Mouse (Mus musculus) lung, embryonic 15.5 days (tissue): ENCODE measurements at regions not wholly inside any gene's neighbourhood (a gene's known extent, or its start where the extent isn't known, plus 50 kb on each side); places are given as distances from the start of the nearest gene placed in this dataset.

ENCODE experiments used
- ATAC-seq: fragments of 200-750 bp; cut with Nextera tagmentation; 2 replicates; pipeline ENCODE4 v1.8.0; 2017; ENCODE audit warnings: moderate number of reproducible peaks, borderline replicate concordance; ENCODE audit not compliant: low FRiP score, low TSS enrichment; ENCODE audit errors: extremely low read depth
- H3K27ac ChIP-seq: fragments of 300-500 bp; sonication (generic); 2 replicates; pipeline ENCODE4 v1.5.1; 2015; ENCODE audit warnings: moderate library complexity, mild to moderate bottlenecking, inconsistent platforms
- H3K27me3 ChIP-seq: fragments of 300-500 bp; sonication (generic); 2 replicates; pipeline ENCODE4 v1.6.1; 2015; ENCODE audit warnings: inconsistent platforms
- H3K36me3 ChIP-seq: fragments of 300-500 bp; sonication (generic); 2 replicates; pipeline ENCODE4 v1.6.1; 2015; ENCODE audit warnings: inconsistent platforms
- H3K4me1 ChIP-seq: fragments of 300-500 bp; sonication (generic); 2 replicates; pipeline ENCODE4 v1.6.1; 2015; ENCODE audit warnings: inconsistent platforms
- H3K4me2 ChIP-seq: fragments of 300-500 bp; sonication (generic); 2 replicates; pipeline ENCODE4 v1.6.1; 2015; ENCODE audit warnings: inconsistent platforms, mild to moderate bottlenecking, moderate library complexity
- H3K4me3 ChIP-seq: fragments of 300-500 bp; sonication (generic); 2 replicates; pipeline ENCODE4 v1.5.1; 2015; ENCODE audit warnings: mild to moderate bottlenecking, inconsistent platforms
- H3K9ac ChIP-seq: fragments of 300-500 bp; sonication (generic); 2 replicates; pipeline ENCODE4 v1.6.1; 2015; ENCODE audit warnings: inconsistent platforms
- H3K9me3 ChIP-seq: fragments of 300-500 bp; sonication (generic); 2 replicates; pipeline ENCODE4 v1.6.1; 2016; ENCODE audit warnings: inconsistent platforms
- WGBS: fragments of 180-500 bp; shearing (Covaris S2); methylation state at CpG from one replicate; pipeline ENCODE4 v1.1.7; 2015; 5-methylcytosine and 5-hydroxymethylcytosine counted together

DNA sequence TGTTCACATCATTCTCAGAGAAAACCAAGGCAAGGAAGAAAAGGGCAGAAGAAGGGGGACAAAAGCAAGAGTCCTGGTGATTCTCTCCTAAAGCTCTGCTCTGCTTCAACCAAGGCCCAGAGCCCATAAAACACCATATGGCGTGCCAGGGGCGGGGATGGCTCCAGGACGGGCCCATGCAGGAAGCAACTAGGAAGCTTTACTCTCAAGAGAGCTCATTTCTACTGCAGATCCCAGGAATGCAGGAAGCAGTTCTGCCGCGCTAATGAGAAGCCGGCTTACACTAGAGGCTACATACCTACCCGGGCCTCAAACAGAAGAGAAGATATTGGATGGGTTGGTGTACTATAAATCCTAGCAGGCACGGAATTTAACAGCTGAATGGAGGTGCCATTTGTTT lies 414.9 kb downstream of the Tns3 start:
- H3K9ac ChIP-seq, result no peak overlapping the region
- no peak overlapping the region for H3K4me2 ChIP-seq
- no peaks in the 10 kb centered on the region for H3K27me3 ChIP-seq
- no peak overlapping the region for H3K27ac ChIP-seq
- no peak overlapping the region for H3K4me3 ChIP-seq
- no peaks in the 10 kb centered on the region for H3K36me3 ChIP-seq
- WGBS, result 61% methylated on average over 8 of the region's 8 CpGs
- H3K9me3 ChIP-seq, result no peaks in the 10 kb centered on the region
- ATAC-seq, result no peak
- H3K4me1 ChIP-seq, result no peaks in the 10 kb centered on the region

GRCm38 (mm10) chr11:8247535-8247934 lies 416.8 kb downstream of the Tns3 start:
- H3K27ac ChIP-seq, result no peak overlapping the region
- no peaks in the 10 kb centered on the region for H3K9me3 ChIP-seq
- WGBS, result 7% methylated on average over 5 of the region's 5 CpGs
- ATAC-seq, result no peak
- H3K4me2 ChIP-seq, result no peak overlapping the region
- no peaks in the 10 kb centered on the region for H3K36me3 ChIP-seq
- H3K4me3 ChIP-seq, result no peak overlapping the region
- H3K9ac ChIP-seq, result no peak overlapping the region
- no peaks in the 10 kb centered on the region for H3K4me1 ChIP-seq
- H3K27me3 ChIP-seq, result no peaks in the 10 kb centered on the region

GRCm38 (mm10) chr11:8247024-8247423 lies 417.3 kb downstream of the Tns3 start:
- no peaks in the 10 kb centered on the region for H3K4me1 ChIP-seq
- no peaks in the 10 kb centered on the region for H3K9me3 ChIP-seq
- no peak overlapping the region for H3K4me2 ChIP-seq
- ATAC-seq, result no peak
- H3K27me3 ChIP-seq, result no peaks in the 10 kb centered on the region
- WGBS, result 72% methylated on average over 2 of the region's 2 CpGs
- no peak overlapping the region for H3K9ac ChIP-seq
- H3K27ac ChIP-seq, result no peak overlapping the region
- H3K36me3 ChIP-seq, result no peaks in the 10 kb centered on the region
- no peak overlapping the region for H3K4me3 ChIP-seq

- Histone ChIP-seq H3K36me3 (no peaks in the 10 kb centered on the region), H3K27ac (no peak overlapping the region), H3K4me1 (no peaks in the 10 kb centered on the region), H3K9ac (no peak overlapping the region), H3K4me2 (no peak overlapping the region), H3K9me3 (no peaks in the 10 kb centered on the region), H3K4me3 (no peak overlapping the region), H3K27me3 (no peaks in the 10 kb centered on the region)
- WGBS, result 31% methylated on average over 3 of the region's 3 CpGs
- no peak for ATAC-seq
Observed at GRCm38 (mm10) chr11:8245408-8246003, 418.8 kb downstream of the Tns3 start.

DNA sequence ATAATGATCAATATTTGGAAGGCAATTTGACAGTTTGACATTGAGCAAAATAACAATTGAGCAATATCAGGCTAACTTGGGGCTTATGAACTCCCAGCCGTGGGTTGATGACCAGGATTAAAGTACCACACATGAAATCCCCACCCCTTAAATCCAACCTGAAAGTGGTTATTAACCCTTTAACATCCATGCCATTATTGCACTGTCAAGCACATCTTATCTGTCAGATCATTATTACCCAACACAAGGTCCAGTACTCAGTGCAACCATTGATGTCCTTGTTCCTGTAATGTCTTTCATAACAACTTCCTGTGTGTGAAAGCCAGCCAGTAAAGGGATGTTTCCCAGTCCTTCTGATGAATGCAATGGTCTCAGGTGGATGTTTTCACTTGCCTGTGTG lies 425.8 kb downstream of the Tns3 start:
- Histone ChIP-seq H3K9me3 (no peaks in the 10 kb centered on the region), H3K9ac (no peak overlapping the region), H3K4me2 (no peak overlapping the region), H3K4me3 (no peak overlapping the region), H3K27ac (no peak overlapping the region), H3K36me3 (no peaks in the 10 kb centered on the region), H3K4me1 (no peaks in the 10 kb centered on the region), H3K27me3 (no peaks in the 10 kb centered on the region)
- no peak for ATAC-seq
- WGBS, result 57% methylated on average over 1 of the region's 1 CpGs

GRCm38 (mm10) chr11:8237556-8237955 lies 426.8 kb downstream of the Tns3 start:
- no peak overlapping the region for H3K4me2 ChIP-seq
- no peaks in the 10 kb centered on the region for H3K4me1 ChIP-seq
- no peak for ATAC-seq
- H3K27me3 ChIP-seq, result no peaks in the 10 kb centered on the region
- H3K9me3 ChIP-seq, result no peaks in the 10 kb centered on the region
- H3K27ac ChIP-seq, result no peak overlapping the region
- no peak overlapping the region for H3K9ac ChIP-seq
- H3K4me3 ChIP-seq, result no peak overlapping the region
- 15% methylated on average over 4 of the region's 4 CpGs for WGBS
- H3K36me3 ChIP-seq, result no peaks in the 10 kb centered on the region

- 59% methylated on average over 2 of the region's 2 CpGs for WGBS
Observed at GRCm38 (mm10) chr11:8236056-8236455, 428.3 kb downstream of the Tns3 start.

DNA sequence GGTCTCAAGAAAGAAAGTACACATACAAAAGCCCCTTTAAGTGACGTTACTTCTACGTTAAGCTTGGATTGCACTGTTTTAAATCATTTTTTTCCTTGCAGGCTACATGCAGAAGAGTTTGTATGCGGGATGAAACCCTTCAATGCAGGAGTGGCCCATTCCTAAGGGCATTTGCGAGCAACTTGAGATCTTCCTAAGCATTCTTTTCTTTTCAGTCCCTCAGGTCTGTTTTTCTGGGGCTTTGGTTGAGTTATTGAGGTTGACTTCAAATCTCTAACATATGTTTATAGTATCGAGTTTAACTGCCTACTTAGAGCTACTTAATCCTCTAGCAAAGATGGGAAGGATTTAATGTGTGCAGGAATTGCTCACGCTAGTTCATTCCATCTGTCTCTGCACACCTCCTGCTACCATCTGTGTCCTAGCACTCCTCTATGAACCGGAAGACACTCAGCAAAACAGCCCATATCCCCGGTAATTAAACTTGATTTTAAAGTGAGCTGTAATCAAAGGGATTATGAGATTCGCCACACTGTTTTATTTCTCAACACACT lies 431.6 kb downstream of the Tns3 start:
- Histone ChIP-seq H3K27me3 (no peaks in the 10 kb centered on the region), H3K4me2 (no peak overlapping the region), H3K9ac (no peak overlapping the region), H3K4me3 (no peak overlapping the region), H3K36me3 (no peaks in the 10 kb centered on the region), H3K4me1 (peaks cover 10% of the 10 kb centered on the region; the same call in 1 of the 2 replicates), H3K9me3 (no peaks in the 10 kb centered on the region), H3K27ac (no peak overlapping the region)
- 60% methylated on average over 9 of the region's 9 CpGs for WGBS
- no peak for ATAC-seq

More at GRCm38 (mm10) chr11:8236056-8236455, 428.3 kb downstream of the Tns3 start:
- Histone ChIP-seq H3K36me3 (no peaks in the 10 kb centered on the region), H3K27me3 (no peaks in the 10 kb centered on the region), H3K4me3 (no peak overlapping the region), H3K27ac (no peak overlapping the region), H3K9ac (no peak overlapping the region), H3K9me3 (no peaks in the 10 kb centered on the region), H3K4me2 (no peak overlapping the region), H3K4me1 (no peaks in the 10 kb centered on the region)
- no peak for ATAC-seq

DNA sequence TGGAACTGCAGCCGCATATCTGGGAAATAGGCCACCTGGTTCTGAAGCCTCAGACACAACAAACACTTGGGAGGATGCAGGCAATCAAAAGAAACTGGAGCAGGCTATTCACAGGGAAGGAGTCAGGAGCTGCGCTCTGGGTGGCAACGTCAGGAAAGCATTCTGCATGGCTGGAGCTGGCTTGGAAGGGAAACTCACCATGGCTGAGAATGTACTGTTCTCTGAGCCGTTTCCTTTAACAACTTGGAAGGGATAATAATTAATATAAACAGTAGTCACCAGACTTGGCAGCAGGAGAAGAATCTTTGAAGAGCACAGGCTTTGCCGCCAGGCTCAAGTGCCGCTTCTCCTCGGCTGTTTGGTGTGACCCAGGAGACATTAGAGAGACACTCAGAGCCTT lies 434.5 kb downstream of the Tns3 start:
- H3K9me3 ChIP-seq, result no peaks in the 10 kb centered on the region
- peaks cover 10% of the 10 kb centered on the region; the same call in 1 of the 2 replicates for H3K4me1 ChIP-seq
- H3K36me3 ChIP-seq, result no peaks in the 10 kb centered on the region
- peak; percentile 39; the same call in 1 of the 2 replicates for ATAC-seq
- no peak overlapping the region for H3K4me2 ChIP-seq
- 28% methylated on average over 7 of the region's 7 CpGs for WGBS
- H3K4me3 ChIP-seq, result no peak overlapping the region
- no peak overlapping the region for H3K9ac ChIP-seq
- H3K27me3 ChIP-seq, result no peaks in the 10 kb centered on the region
- H3K27ac ChIP-seq, result no peak overlapping the region

DNA sequence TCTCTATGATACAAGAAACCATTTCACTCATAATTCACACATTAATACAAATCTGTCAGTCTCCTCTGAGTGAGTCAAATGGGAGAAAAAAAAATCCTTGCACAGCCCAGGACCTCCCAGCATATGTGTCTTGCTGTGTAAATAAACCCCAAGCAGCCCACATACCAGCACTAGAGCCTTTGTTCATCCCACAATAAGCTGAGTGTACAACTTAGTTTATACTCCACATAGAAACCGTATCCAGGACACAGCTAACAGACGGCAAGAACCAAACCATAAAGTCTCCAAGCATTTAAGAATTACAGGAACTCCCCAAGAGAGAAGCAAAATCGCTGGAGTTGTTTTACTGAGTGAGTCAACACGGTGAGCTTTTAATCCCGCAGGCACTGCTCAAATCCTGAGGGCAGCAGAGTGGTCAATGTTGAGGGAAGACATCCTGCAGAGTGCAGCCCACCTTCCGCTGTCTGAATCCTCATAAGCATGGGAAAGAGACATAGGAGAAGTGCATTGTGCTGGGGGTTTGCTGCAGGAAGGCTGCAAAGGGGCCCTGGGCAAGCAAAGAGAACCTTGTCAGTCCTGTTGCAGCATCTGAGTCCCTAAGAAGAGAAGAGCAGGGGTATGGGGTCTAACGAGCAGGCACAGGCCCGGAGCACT lies 436.4 kb downstream of the Tns3 start:
- WGBS, result 41% methylated on average over 8 of the region's 8 CpGs
- ATAC-seq, result no peak
- Histone ChIP-seq H3K4me2 (no peak overlapping the region), H3K27ac (no peak overlapping the region), H3K9me3 (no peaks in the 10 kb centered on the region), H3K4me3 (no peak overlapping the region), H3K36me3 (no peaks in the 10 kb centered on the region), H3K9ac (no peak overlapping the region), H3K27me3 (no peaks in the 10 kb centered on the region), H3K4me1 (peaks cover 10% of the 10 kb centered on the region; the same call in 1 of the 2 replicates)

DNA sequence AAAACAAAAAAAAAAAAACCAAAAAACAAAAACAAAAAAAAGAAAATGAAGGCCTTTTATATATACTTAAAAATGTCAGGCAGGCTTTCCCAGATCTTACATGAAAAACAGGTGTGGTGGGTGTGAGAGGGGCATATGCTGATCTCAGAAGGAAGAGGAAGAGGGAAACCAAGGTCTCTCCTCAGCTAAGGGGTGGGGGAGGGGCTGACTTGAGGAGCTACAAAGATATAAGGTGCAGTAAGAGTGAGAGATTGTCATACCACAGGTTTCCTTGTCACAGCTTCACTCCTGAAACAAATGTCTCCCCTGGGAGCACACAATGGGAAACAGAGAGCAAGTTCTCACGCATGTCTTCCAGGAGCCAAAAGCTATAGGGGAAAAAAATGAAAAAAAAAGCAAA lies 440.0 kb downstream of the Tns3 start:
- 83% methylated on average over 1 of the region's 1 CpGs for WGBS
- H3K9me3 ChIP-seq, result no peaks in the 10 kb centered on the region
- peaks cover 6% of the 10 kb centered on the region; the same call in 1 of the 2 replicates for H3K4me1 ChIP-seq
- H3K36me3 ChIP-seq, result no peaks in the 10 kb centered on the region
- H3K27me3 ChIP-seq, result no peaks in the 10 kb centered on the region
- no peak overlapping the region for H3K4me2 ChIP-seq
- ATAC-seq, result no peak
- H3K27ac ChIP-seq, result no peak overlapping the region
- no peak overlapping the region for H3K9ac ChIP-seq
- no peak overlapping the region for H3K4me3 ChIP-seq

- no peak overlapping the region for H3K27ac ChIP-seq
- H3K9ac ChIP-seq, result no peak overlapping the region
- H3K9me3 ChIP-seq, result no peaks in the 10 kb centered on the region
- ATAC-seq, result no peak
- no peak overlapping the region for H3K4me2 ChIP-seq
- no peak overlapping the region for H3K4me3 ChIP-seq
- H3K36me3 ChIP-seq, result no peaks in the 10 kb centered on the region
- WGBS, result 56% methylated on average over 3 of the region's 3 CpGs
- H3K27me3 ChIP-seq, result no peaks in the 10 kb centered on the region
- 0 out of 2 replicates have a peak, but pooled peaks cover 3% of the 10 kb centered on the region for H3K4me1 ChIP-seq
Observed at GRCm38 (mm10) chr11:8220618-8221017, 443.7 kb downstream of the Tns3 start.
